Mouse (Mus musculus) liver, adult 10 weeks (tissue): ENCODE measurements around the gene Dph5. TPM values are rescaled to one million over a fixed set of nuclear protein-coding genes. Genes with fewer than 3 reads are reported as not detected.

Experiments used
- polyA plus RNA-seq: library from polyadenylated mRNA; stranded (reverse); fragments of 350-450 nt; fragmentation: Illumina TruSeq; extraction: RNeasy Lipid Tissue Mini Kit (QIAGEN cat#74804); gene quantifications from one replicate; pipeline ENCODE4 v1.2.3, GENCODE M21; 2014; ENCODE audit warnings: low read depth, low replicate concordance

Dph5 gene
- polyA plus RNA-seq, result 7.2 TPM

GRCm38 (mm10) chr3:115887427-115888309, at the start of gene Dph5:
Gene Dph5 (plus strand): TSS chr3:115887837.

Other genes with a start within 250 kb of the Dph5 start
- 106 TPM for gene S1pr1, start 172.8 kb upstream of the Dph5 start, polyA plus RNA-seq
- 14.2 TPM for gene Slc30a7, start 119.6 kb downstream of the Dph5 start, polyA plus RNA-seq
- 7.1 TPM for gene Extl2, start 119.6 kb downstream of the Dph5 start, polyA plus RNA-seq
- gene Vcam1, start 241.9 kb downstream of the Dph5 start, polyA plus RNA-seq, result 10.2 TPM